Mouse (Mus musculus): ENCODE data around the gene Clrn3.

GRCm38 (mm10) chr7:135511723-135512122 is 16.7 kb downstream of the Clrn3 start:
- TF ChIP-seq CTCF (IDR thresholded peaks at IDR 0.05; ENCODE audit: borderline replicate concordance, extremely low read depth, insufficient read depth, insufficient read length) (no peak), POLR2A (IDR thresholded peaks at IDR 0.05; ENCODE audit: borderline replicate concordance, extremely low read depth, insufficient read depth, insufficient read length, poor library complexity, severe bottlenecking) (no peak)

Data from brain, embryonic 14.5 days (tissue).